Mouse (Mus musculus) midbrain, embryonic 10.5 days (tissue): ENCODE results near the gene Lpar1. TPM values are rescaled to one million over a fixed set of nuclear protein-coding genes. Genes with fewer than 3 reads are reported as not detected.

ENCODE experiments used
- DNase-seq: peaks from one replicate; pipeline ENCODE4 v3.0.0-alpha.2; 2017; ENCODE audit warnings: low spot score
- H3K27ac ChIP-seq: fragments of 300-500 bp; sonication (generic); replicated peaks from 2 replicates; pipeline ENCODE4 v1.5.1; 2016; ENCODE audit warnings: mild to moderate bottlenecking
- H3K27me3 ChIP-seq: fragments of 300-500 bp; sonication (generic); 2 replicates; pipeline ENCODE4 v1.6.1; 2016; ENCODE audit warnings: low read depth, mild to moderate bottlenecking; ENCODE audit not compliant: poor library complexity, severe bottlenecking
- H3K36me3 ChIP-seq: fragments of 300-500 bp; sonication (generic); 2 replicates; pipeline ENCODE4 v1.6.1; 2016; ENCODE audit warnings: mild to moderate bottlenecking, moderate library complexity
- H3K4me1 ChIP-seq: fragments of 300-500 bp; sonication (generic); 2 replicates; pipeline ENCODE4 v1.6.1; 2016
- H3K4me3 ChIP-seq: fragments of 300-500 bp; sonication (generic); 2 replicates; pipeline ENCODE4 v1.5.1; 2016; ENCODE audit warnings: mild to moderate bottlenecking, moderate library complexity
- H3K9me3 ChIP-seq: fragments of 300-500 bp; sonication (generic); replicated peaks from 2 replicates; pipeline ENCODE4 v1.6.1; 2016; ENCODE audit warnings: mild to moderate bottlenecking
- WGBS: fragments of 180-500 bp; shearing (Covaris S2); methylation state at CpG from one replicate; pipeline ENCODE4 v1.1.7; 2016; 5-methylcytosine and 5-hydroxymethylcytosine counted together
- polyA plus RNA-seq: library from polyadenylated mRNA; unstranded; fragments of >200 nt; fragmentation: Nextera tagmentation; extraction: Ambion mirVana; gene quantifications from 2 replicates; pipeline ENCODE4 v1.2.1, GENCODE M21; 2016

Lpar1 gene
- polyA plus RNA-seq, 1 experiment from 2014 or later = 46.7 TPM

- WGBS = 88% methylated on average over 5 of the region's 5 CpGs
- H3K4me3 ChIP-seq = no peak overlapping the region
- DNase-seq = no peak
- no peaks in the 10 kb centered on the region for H3K9me3 ChIP-seq
- H3K27ac ChIP-seq = no peak overlapping the region
- H3K27me3 ChIP-seq = no peaks in the 10 kb centered on the region
- H3K36me3 ChIP-seq = no peaks in the 10 kb centered on the region
- no peaks in the 10 kb centered on the region for H3K4me1 ChIP-seq
Observed at GRCm38 (mm10) chr4:58462990-58463389, 90.7 kb downstream of the Lpar1 start.

GRCm38 (mm10) chr4:58462586-58462985 is 91.1 kb downstream of the Lpar1 start:
- Histone ChIP-seq H3K27ac (no peak overlapping the region), H3K4me1 (no peaks in the 10 kb centered on the region), H3K36me3 (no peaks in the 10 kb centered on the region), H3K27me3 (no peaks in the 10 kb centered on the region), H3K9me3 (no peaks in the 10 kb centered on the region), H3K4me3 (no peak overlapping the region)
- DNase-seq = no peak
- WGBS = 95% methylated on average over 2 of the region's 2 CpGs

- Histone ChIP-seq H3K36me3 (no peaks in the 10 kb centered on the region), H3K4me3 (no peak overlapping the region), H3K9me3 (no peaks in the 10 kb centered on the region), H3K27ac (no peak overlapping the region), H3K4me1 (no peaks in the 10 kb centered on the region), H3K27me3 (no peaks in the 10 kb centered on the region)
- WGBS = 84% methylated on average over 4 of the region's 4 CpGs
- no peak for DNase-seq
Observed at GRCm38 (mm10) chr4:58453334-58453733, 100.4 kb downstream of the Lpar1 start.

- Histone ChIP-seq H3K9me3 (no peaks in the 10 kb centered on the region), H3K4me3 (no peak overlapping the region), H3K27me3 (no peaks in the 10 kb centered on the region), H3K4me1 (no peaks in the 10 kb centered on the region), H3K36me3 (no peaks in the 10 kb centered on the region), H3K27ac (no peak overlapping the region)
- DNase-seq = no peak
- WGBS = 95% methylated on average over 3 of the region's 3 CpGs
Observed at GRCm38 (mm10) chr4:58448825-58449224, 104.9 kb downstream of the Lpar1 start.

GRCm38 (mm10) chr4:58447841-58448240 is 105.9 kb downstream of the Lpar1 start:
- WGBS = 83% methylated on average over 7 of the region's 7 CpGs
- Histone ChIP-seq H3K36me3 (no peaks in the 10 kb centered on the region), H3K4me1 (no peaks in the 10 kb centered on the region), H3K27me3 (no peaks in the 10 kb centered on the region), H3K4me3 (no peak overlapping the region), H3K9me3 (no peaks in the 10 kb centered on the region), H3K27ac (no peak overlapping the region)
- DNase-seq = no peak

- Histone ChIP-seq H3K36me3 (no peaks in the 10 kb centered on the region), H3K4me1 (no peaks in the 10 kb centered on the region), H3K4me3 (no peak overlapping the region), H3K27ac (no peak overlapping the region), H3K27me3 (no peaks in the 10 kb centered on the region), H3K9me3 (no peaks in the 10 kb centered on the region)
- DNase-seq = no peak
- 82% methylated on average over 6 of the region's 6 CpGs for WGBS
Observed at GRCm38 (mm10) chr4:58445846-58446245, 107.9 kb downstream of the Lpar1 start.

GRCm38 (mm10) chr4:58442338-58442737 is 111.4 kb downstream of the Lpar1 start:
- no peak for DNase-seq
- Histone ChIP-seq H3K36me3 (peaks cover under 1% of the 10 kb centered on the region; the same call in 1 of the 2 replicates), H3K27me3 (no peaks in the 10 kb centered on the region), H3K27ac (no peak overlapping the region), H3K9me3 (no peaks in the 10 kb centered on the region), H3K4me1 (peaks cover 5% of the 10 kb centered on the region; the same call in 1 of the 2 replicates), H3K4me3 (no peak overlapping the region)
- WGBS = 59% methylated on average over 5 of the region's 5 CpGs

- no peaks in the 10 kb centered on the region for H3K9me3 ChIP-seq
- no peaks in the 10 kb centered on the region for H3K27me3 ChIP-seq
- 83% methylated on average over 7 of the region's 7 CpGs for WGBS
- peaks cover 5% of the 10 kb centered on the region; the same call in 1 of the 2 replicates for H3K4me1 ChIP-seq
- H3K4me3 ChIP-seq = no peak overlapping the region
- no peak overlapping the region for H3K27ac ChIP-seq
- DNase-seq = no peak
- H3K36me3 ChIP-seq = peaks cover 9% of the 10 kb centered on the region; the same call in 1 of the 2 replicates
Observed at GRCm38 (mm10) chr4:58438654-58439053, 115.0 kb downstream of the Lpar1 start.

- peaks cover 5% of the 10 kb centered on the region; the same call in 1 of the 2 replicates for H3K4me1 ChIP-seq
- peaks cover 9% of the 10 kb centered on the region; the same call in 1 of the 2 replicates for H3K36me3 ChIP-seq
- no peak for DNase-seq
- H3K4me3 ChIP-seq = no peak overlapping the region
- no peaks in the 10 kb centered on the region for H3K27me3 ChIP-seq
- no peak overlapping the region for H3K27ac ChIP-seq
- 86% methylated on average over 15 of the region's 15 CpGs for WGBS
- no peaks in the 10 kb centered on the region for H3K9me3 ChIP-seq
Observed at GRCm38 (mm10) chr4:58437271-58437670, 116.4 kb downstream of the Lpar1 start.

GRCm38 (mm10) chr4:58423276-58423930 is 130.3 kb downstream of the Lpar1 start:
- WGBS = 72% methylated on average over 9 of the region's 9 CpGs

GRCm38 (mm10) chr4:58419225-58419624 is 134.5 kb downstream of the Lpar1 start:
- Histone ChIP-seq H3K4me3 (no peak overlapping the region), H3K9me3 (no peaks in the 10 kb centered on the region), H3K4me1 (no peaks in the 10 kb centered on the region), H3K27me3 (no peaks in the 10 kb centered on the region), H3K36me3 (no peaks in the 10 kb centered on the region), H3K27ac (no peak overlapping the region)
- 56% methylated on average over 5 of the region's 5 CpGs for WGBS
- no peak for DNase-seq

More at GRCm38 (mm10) chr4:58423276-58423930, 130.3 kb downstream of the Lpar1 start:
- Histone ChIP-seq H3K36me3 (no peaks in the 10 kb centered on the region), H3K27ac (no peak overlapping the region), H3K4me3 (no peak overlapping the region), H3K9me3 (no peaks in the 10 kb centered on the region), H3K27me3 (no peaks in the 10 kb centered on the region), H3K4me1 (no peaks in the 10 kb centered on the region)
- no peak for DNase-seq

- Histone ChIP-seq H3K36me3 (no peaks in the 10 kb centered on the region), H3K4me3 (no peak overlapping the region), H3K4me1 (no peaks in the 10 kb centered on the region), H3K27ac (no peak overlapping the region), H3K27me3 (no peaks in the 10 kb centered on the region), H3K9me3 (no peaks in the 10 kb centered on the region)
- 85% methylated on average over 4 of the region's 4 CpGs for WGBS
- DNase-seq = no peak
Observed at GRCm38 (mm10) chr4:58417319-58417718, 136.4 kb downstream of the Lpar1 start.

GRCm38 (mm10) chr4:58415537-58415936 is 138.2 kb downstream of the Lpar1 start:
- Histone ChIP-seq H3K9me3 (no peaks in the 10 kb centered on the region), H3K27ac (no peak overlapping the region), H3K4me3 (no peak overlapping the region), H3K4me1 (no peaks in the 10 kb centered on the region), H3K27me3 (no peaks in the 10 kb centered on the region), H3K36me3 (no peaks in the 10 kb centered on the region)
- 90% methylated on average over 3 of the region's 3 CpGs for WGBS
- DNase-seq = no peak
